Mouse (Mus musculus) small intestine, adult 2 months (tissue): ENCODE measurements around the gene Hmgb1. TPM values are rescaled to one million over a fixed set of nuclear protein-coding genes. Genes with fewer than 3 reads are reported as not detected.
A peak's percentile ranks its signal among the peaks of the same experiment; 100 is the strongest.

Experiments used
- H3K27ac ChIP-seq: fragments of 200-500 bp; 2 replicates; pipeline ENCODE4 v1.5.1; 2012; ENCODE audit warnings: low read depth, low read length, control low read depth, inconsistent platforms; ENCODE audit not compliant: insufficient read depth
- H3K27me3 ChIP-seq: fragments of 200-500 bp; 2 replicates; pipeline ENCODE4 v1.6.1; 2012; ENCODE audit warnings: mild to moderate bottlenecking, moderate library complexity, low read length, inconsistent platforms; ENCODE audit not compliant: control insufficient read depth, insufficient read depth
- H3K36me3 ChIP-seq: fragments of 200-500 bp; 2 replicates; pipeline ENCODE4 v1.6.1; 2012; ENCODE audit warnings: mild to moderate bottlenecking, low read length, control low read depth, inconsistent platforms; ENCODE audit not compliant: control insufficient read depth, insufficient read depth
- H3K4me1 ChIP-seq: fragments of 200-500 bp; 2 replicates; pipeline ENCODE4 v1.6.1; 2012; ENCODE audit warnings: low read length, inconsistent platforms, mixed read lengths; ENCODE audit not compliant: control insufficient read depth, insufficient read depth, insufficient read length
- H3K4me3 ChIP-seq: fragments of 200-500 bp; 2 replicates; pipeline ENCODE4 v1.5.1; 2012; ENCODE audit warnings: low read depth, mild to moderate bottlenecking, control low read depth, inconsistent platforms, low read length, moderate library complexity
- CTCF ChIP-seq: fragments of 200-500 bp; IDR thresholded peaks from 2 replicates; pipeline ENCODE4 v1.5.1; 2012; ENCODE audit warnings: low read depth, mild to moderate bottlenecking, control low read depth, inconsistent platforms, low read length, moderate library complexity, mixed read lengths; ENCODE audit not compliant: insufficient replicate concordance, insufficient read length; ENCODE audit errors: extremely low read depth
- POLR2A ChIP-seq: fragments of 200-500 bp; IDR thresholded peaks from 2 replicates; pipeline ENCODE4 v1.6.1; 2012; ENCODE audit warnings: low read depth, mild to moderate bottlenecking, control low read depth, inconsistent platforms, low read length, moderate library complexity
- WGBS: fragments of 180-500 bp; shearing (Covaris S2); methylation state at CpG from one replicate; pipeline ENCODE4 v1.1.7; 2018; 5-methylcytosine and 5-hydroxymethylcytosine counted together
- polyA plus RNA-seq: library from polyadenylated mRNA; depleted of rRNA; stranded (reverse); fragments of >200 nt; gene quantifications from 2 replicates; pipeline ENCODE4 v1.2.3, GENCODE M21; 2012

Hmgb1 gene
- polyA plus RNA-seq, 1 experiment, result 5.2 TPM

DNA sequence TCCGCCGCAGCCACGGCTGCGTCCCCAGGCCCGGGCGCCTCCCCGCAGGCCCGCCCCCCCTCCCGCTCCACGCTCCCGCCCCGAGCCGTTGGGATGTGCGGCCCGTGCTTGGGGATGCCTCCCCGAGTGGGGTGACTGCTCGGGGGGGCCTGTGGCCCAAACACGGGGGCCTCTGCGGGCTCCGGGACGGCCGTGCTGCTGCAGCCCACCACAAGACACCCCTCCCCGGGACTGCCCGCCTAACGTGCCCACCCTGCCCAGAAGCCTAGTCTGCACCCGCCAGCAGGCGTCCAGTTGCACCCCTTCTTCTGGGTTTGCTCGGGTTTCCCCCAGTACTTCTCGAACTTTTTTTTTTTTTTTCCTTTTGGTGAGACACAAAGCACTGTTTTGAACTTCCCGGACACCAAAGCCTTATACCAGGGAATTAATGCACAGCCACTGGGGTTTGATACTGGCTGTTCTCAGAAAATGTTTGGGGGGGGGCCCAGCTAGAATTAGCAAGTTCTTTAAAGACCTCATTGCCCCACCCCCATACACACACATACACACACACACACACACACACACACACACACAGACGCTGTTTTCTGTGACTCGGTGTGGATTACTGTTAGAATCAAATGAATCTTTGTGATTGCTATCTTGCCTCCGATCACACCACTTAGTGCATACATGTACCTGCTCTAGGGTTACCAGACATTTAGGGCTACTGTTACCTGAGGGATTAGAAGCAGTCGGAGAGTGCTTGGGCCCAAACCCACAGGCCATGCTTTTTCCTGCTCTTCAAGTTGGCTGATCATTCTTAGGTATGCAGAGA lies 130.7 kb downstream of the Hmgb1 start:
- Histone ChIP-seq H3K4me3 (peak overlapping the region; percentile 55), H3K27ac (no peak overlapping the region)

GRCm38 (mm10) chr5:149052421-149053338 lies 131.6 kb downstream of the Hmgb1 start:
- Histone ChIP-seq H3K36me3 (peaks cover 4% of the 10 kb centered on the region), H3K4me3 (peak overlapping the region; percentile 93), H3K27me3 (no peaks in the 10 kb centered on the region), H3K27ac (peak overlapping the region; percentile 93), H3K4me1 (peaks cover 2% of the 10 kb centered on the region)
- 3% methylated on average over 110 of the region's 110 CpGs for WGBS
- TF ChIP-seq POLR2A, result peak; percentile 71; the same call in 1 of the 2 replicates
- TF ChIP-seq CTCF, result no peak

More for the DNA sequence above, 130.7 kb downstream of the Hmgb1 start:
- peaks cover 4% of the 10 kb centered on the region for H3K36me3 ChIP-seq
- TF ChIP-seq POLR2A, result no peak
- no peak for TF ChIP-seq CTCF
- H3K4me1 ChIP-seq, result peaks cover 2% of the 10 kb centered on the region
- WGBS, result 6% methylated on average over 32 of the region's 34 CpGs
- H3K27me3 ChIP-seq, result no peaks in the 10 kb centered on the region

DNA sequence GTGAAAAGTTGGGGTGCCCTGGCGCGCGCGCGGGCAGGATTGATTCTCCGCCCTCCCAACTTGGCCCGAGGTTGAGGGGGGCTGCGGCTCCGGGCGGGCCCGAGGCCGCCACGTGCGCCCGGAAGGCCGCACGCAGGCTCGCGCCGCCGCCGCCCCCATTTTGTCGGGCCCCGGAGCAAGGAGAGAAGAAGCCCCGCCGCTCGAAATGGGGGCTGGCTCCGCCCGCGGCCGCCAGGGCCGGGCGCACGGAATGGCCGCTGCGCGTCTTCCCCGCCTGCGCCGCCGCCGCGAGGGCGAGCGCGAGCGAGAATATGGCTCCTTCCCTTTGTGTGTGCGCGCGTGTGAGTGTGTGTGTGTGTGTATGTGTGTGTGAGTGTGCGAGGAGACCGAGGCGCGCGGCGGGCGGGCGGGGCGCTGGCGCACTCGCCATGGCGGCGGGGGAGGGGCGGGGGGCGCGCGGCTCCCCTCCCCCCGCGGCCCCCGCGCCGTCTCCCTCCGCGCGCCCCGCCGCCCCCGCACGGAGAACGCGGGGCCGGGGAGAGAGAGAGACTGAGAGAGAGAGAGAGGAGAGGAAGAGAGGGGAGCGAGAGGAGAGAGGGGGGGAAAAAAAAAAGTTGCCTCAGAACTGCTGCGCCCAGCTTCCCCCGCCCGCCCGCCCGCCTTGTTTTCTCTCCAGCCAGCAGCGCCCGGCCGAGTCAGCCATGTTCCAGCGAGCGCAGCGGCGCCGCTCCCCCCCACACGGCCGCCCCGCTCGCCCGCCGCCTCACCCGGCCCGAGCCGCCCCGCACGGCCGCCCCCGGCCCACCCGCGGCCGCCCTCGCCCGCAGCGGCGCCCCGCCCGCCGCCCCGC lies 132.5 kb downstream of the Hmgb1 start:
- under 1% methylated on average over 101 of the region's 120 CpGs for WGBS
- Histone ChIP-seq H3K4me3 (peak overlapping the region; percentile 93), H3K27me3 (no peaks in the 10 kb centered on the region), H3K4me1 (peaks cover 2% of the 10 kb centered on the region), H3K27ac (peak overlapping the region; percentile 89), H3K36me3 (peaks cover 6% of the 10 kb centered on the region)
- TF ChIP-seq POLR2A (no peak; the same call in 1 of the 2 replicates), CTCF (no peak)

GRCm38 (mm10) chr5:149051194-149051570 lies 133.1 kb downstream of the Hmgb1 start:
- WGBS, result 1% methylated on average over 27 of the region's 27 CpGs
- peaks cover 2% of the 10 kb centered on the region for H3K4me1 ChIP-seq
- H3K27ac ChIP-seq, result peak overlapping the region; percentile 89
- peaks cover 9% of the 10 kb centered on the region for H3K36me3 ChIP-seq
- no peaks in the 10 kb centered on the region for H3K27me3 ChIP-seq
- peak overlapping the region; percentile 93 for H3K4me3 ChIP-seq
- TF ChIP-seq CTCF (no peak), POLR2A (no peak; the same call in 1 of the 2 replicates)

- 2% methylated on average over 10 of the region's 10 CpGs for WGBS
- Histone ChIP-seq H3K4me1 (peaks cover 2% of the 10 kb centered on the region), H3K27ac (peak overlapping the region; percentile 89), H3K27me3 (no peaks in the 10 kb centered on the region), H3K4me3 (peak overlapping the region; percentile 93), H3K36me3 (peaks cover 11% of the 10 kb centered on the region)
- no peak for TF ChIP-seq CTCF
- no peak for TF ChIP-seq POLR2A
These were observed 133.6 kb downstream of the Hmgb1 start for GRCm38 (mm10) chr5:149050588-149051160.

GRCm38 (mm10) chr5:149049435-149049834 lies 134.9 kb downstream of the Hmgb1 start:
- H3K27ac ChIP-seq, result no peak overlapping the region
- H3K36me3 ChIP-seq, result peaks cover 11% of the 10 kb centered on the region
- H3K4me1 ChIP-seq, result peaks cover 2% of the 10 kb centered on the region
- H3K27me3 ChIP-seq, result no peaks in the 10 kb centered on the region
- no peak overlapping the region for H3K4me3 ChIP-seq
- 50% methylated on average over 3 of the region's 3 CpGs for WGBS
- TF ChIP-seq CTCF (no peak), POLR2A (no peak)
